Mouse (Mus musculus) right cerebral cortex, adult 2 months (tissue): ENCODE measurements around the gene Adamtsl1.
A peak's percentile ranks its signal among the peaks of the same experiment; 100 is the strongest.

ENCODE experiments used
- DNase-seq, 2 experiments: peaks; one replicate each; pipeline ENCODE4 v3.0.0; 2021 to 2022; ENCODE audit warnings: low spot score in 2 of 2

The Adamtsl1 gene

GRCm38 (mm10) chr4:86310806-86311730 lies 797.1 kb downstream of the Adamtsl1 start:
- DNase-seq: no peak

- no peak for DNase-seq
Observed at GRCm38 (mm10) chr4:86312366-86312765, 798.4 kb downstream of the Adamtsl1 start.

GRCm38 (mm10) chr4:86314442-86314841 lies 800.5 kb downstream of the Adamtsl1 start:
- DNase-seq: no peak

- DNase-seq: no peak
Observed at GRCm38 (mm10) chr4:86315122-86315521, 801.1 kb downstream of the Adamtsl1 start.

- DNase-seq: no peak
Observed at GRCm38 (mm10) chr4:86317916-86318542, 804.1 kb downstream of the Adamtsl1 start.

GRCm38 (mm10) chr4:86325411-86325810 lies 811.4 kb downstream of the Adamtsl1 start:
- DNase-seq: no peak

- DNase-seq: no peak
Observed at GRCm38 (mm10) chr4:86326003-86326402, 812.0 kb downstream of the Adamtsl1 start.

- DNase-seq: no peak
Observed at GRCm38 (mm10) chr4:86326638-86327037, 812.7 kb downstream of the Adamtsl1 start.

GRCm38 (mm10) chr4:86329481-86329880 lies 815.5 kb downstream of the Adamtsl1 start:
- no peak for DNase-seq

GRCm38 (mm10) chr4:86335861-86336415 lies 822.0 kb downstream of the Adamtsl1 start:
- no peak for DNase-seq

GRCm38 (mm10) chr4:86337216-86337765 lies 823.3 kb downstream of the Adamtsl1 start:
- DNase-seq: no peak

- DNase-seq: no peak
Observed at GRCm38 (mm10) chr4:86349341-86349740, 835.4 kb downstream of the Adamtsl1 start.

GRCm38 (mm10) chr4:86352121-86352520 lies 838.1 kb downstream of the Adamtsl1 start:
- no peak for DNase-seq

- no peak for DNase-seq
Observed at GRCm38 (mm10) chr4:86353550-86353949, 839.6 kb downstream of the Adamtsl1 start.

- peak; percentile 3 to 7 for DNase-seq
Observed at GRCm38 (mm10) chr4:86359398-86359797, 845.4 kb downstream of the Adamtsl1 start.

GRCm38 (mm10) chr4:86369055-86369454 lies 855.1 kb downstream of the Adamtsl1 start:
- DNase-seq: no peak

GRCm38 (mm10) chr4:86373166-86373565 lies 859.2 kb downstream of the Adamtsl1 start:
- DNase-seq: no peak

- DNase-seq: no peak
Observed at GRCm38 (mm10) chr4:86383124-86383523, 869.2 kb downstream of the Adamtsl1 start.

GRCm38 (mm10) chr4:86385121-86385520 lies 871.1 kb downstream of the Adamtsl1 start:
- no peak for DNase-seq

- DNase-seq: no peak
Observed at GRCm38 (mm10) chr4:86388430-86388829, 874.5 kb downstream of the Adamtsl1 start.

- no peak for DNase-seq
Observed at GRCm38 (mm10) chr4:86391176-86391575, 877.2 kb downstream of the Adamtsl1 start.

GRCm38 (mm10) chr4:86395636-86396035 lies 881.7 kb downstream of the Adamtsl1 start:
- no peak for DNase-seq
